Mouse (Mus musculus): Measurements from ENCODE around the gene Sox6.

Gene Sox6

DNA sequence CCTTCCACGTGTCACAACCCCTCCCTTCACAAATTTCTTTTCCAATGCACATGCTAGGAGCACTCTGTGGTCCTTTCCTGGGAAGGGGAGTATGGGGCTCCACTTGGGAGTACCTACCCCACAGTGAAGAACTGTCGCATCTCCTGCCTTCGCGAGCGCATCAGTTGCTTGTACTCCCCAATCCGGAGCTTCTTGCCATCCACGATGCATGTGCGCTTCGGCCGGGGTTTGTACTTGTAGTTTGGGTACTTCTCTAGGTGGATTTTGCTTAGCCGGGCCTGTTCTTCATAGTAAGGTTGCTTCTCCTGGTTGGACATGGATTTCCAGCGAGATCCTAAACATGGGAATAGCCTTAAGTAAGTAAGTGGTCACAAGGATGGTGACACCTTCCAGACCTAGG, 552.2 kb downstream of the Sox6 start:
- ATAC-seq (ENCODE audit: low TSS enrichment): no peak

DNA sequence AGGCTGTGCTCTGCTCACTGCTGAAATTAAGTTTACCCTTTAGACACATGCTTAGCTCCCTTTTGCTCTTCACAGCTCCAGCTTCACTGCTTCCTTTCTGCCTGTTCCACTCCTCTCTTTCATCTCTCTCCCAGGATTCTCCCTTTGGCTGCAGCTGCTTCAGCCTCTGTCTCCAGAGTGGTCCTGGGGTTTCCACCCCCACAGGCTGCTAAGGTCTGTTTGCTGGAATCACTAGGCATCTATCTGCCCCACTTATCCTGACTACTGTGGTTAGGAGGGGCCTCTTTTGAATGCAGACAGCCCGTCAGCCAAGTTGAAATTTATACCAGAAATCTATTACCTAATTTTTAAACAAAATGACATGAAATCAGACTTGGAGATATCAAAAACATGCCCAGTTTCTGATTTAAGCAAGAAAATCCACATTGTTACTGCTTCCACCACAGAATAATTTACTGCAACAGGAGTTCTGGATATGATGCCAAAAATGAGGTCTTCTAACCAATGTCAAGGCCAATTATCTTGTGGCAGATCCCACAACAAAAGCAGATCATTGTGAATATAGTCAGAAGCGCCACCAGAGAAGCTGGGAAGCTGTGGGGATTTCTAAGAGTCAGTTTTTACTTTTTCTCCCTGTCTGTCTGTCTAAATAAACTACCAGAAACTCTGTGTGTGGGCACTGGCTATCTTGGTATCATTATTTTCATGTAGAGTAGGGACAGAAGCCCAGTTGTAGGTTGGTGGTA, 552.8 kb downstream of the Sox6 start:
- ATAC-seq (ENCODE audit: low TSS enrichment): no peak

DNA sequence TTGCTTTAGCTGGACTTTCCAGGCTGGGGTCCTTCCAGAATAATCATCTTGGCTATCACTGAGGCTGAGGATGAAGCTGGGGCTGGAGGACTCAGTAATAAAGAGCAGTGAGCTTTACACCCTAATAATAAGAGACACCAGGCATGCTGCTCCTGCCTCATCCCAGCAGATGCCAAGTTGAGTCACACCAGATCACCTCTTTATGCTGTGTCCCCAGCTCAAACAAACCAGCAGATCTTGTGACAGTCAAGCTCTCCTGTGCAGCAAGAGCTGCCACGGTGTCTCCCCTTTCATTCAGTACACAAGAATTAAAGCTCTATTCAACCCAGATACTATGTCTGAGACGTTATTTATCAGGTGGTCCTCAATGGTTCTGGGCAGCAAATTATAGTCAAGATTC, 560.8 kb downstream of the Sox6 start:
- no peak for ATAC-seq (ENCODE audit: low TSS enrichment)

DNA sequence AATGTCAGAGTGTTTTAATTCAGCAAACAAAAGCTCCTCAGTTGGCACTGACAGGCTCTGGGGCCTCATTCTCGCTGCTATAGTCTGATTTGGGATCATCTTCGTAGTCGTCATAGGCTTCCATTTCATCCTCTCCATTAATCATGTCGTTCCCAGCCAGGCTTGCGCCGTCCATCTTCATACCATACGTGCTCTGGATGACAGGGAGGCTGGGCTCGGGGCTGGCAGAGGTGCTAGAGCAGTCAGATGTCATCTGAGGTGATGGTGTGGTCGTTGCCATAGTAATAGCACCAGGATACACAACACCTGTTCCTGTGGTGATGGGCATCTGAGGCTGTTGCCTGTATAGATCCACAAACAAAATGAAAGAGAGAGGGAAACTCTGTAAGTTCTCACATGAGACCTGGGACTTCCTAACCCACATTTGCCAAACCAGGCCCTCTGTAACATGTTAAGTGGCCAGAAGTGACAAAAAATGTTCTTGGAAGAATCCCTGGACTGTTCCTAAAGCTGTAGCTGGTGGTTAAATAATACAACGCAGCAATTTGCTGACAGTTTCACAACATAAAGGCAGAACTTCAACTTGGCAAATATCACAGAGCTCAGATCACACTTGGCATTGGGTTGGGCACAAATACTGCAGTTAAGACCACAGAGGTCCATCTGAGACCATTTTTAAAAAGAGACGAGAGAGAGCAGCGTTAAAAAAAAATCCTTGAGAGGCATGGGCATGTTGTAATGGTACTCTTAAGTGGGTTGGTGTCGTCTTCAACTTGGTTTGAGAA, 561.5 kb downstream of the Sox6 start:
- ATAC-seq (ENCODE audit: low TSS enrichment): no peak

DNA sequence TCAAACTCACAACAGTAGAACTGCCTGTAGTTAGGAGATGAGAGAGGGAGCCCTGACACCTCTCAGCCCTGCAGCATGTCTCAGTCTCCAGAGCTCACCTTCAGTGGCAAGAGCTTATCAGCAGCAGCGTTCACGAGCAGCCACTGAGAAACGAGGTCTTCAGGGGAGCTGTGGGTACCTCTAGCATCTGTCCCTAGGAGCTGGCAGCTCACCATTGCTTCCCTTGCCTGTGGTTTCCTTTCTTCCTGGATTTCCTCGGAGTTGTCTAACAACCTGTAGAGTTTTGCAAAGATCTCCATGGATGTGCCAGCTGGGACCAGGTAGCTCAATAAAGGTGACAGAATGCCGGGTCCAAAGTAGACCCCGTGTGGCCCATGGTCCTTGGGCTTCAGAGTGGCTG, 563.4 kb downstream of the Sox6 start:
- no peak for ATAC-seq (ENCODE audit: low TSS enrichment)

DNA sequence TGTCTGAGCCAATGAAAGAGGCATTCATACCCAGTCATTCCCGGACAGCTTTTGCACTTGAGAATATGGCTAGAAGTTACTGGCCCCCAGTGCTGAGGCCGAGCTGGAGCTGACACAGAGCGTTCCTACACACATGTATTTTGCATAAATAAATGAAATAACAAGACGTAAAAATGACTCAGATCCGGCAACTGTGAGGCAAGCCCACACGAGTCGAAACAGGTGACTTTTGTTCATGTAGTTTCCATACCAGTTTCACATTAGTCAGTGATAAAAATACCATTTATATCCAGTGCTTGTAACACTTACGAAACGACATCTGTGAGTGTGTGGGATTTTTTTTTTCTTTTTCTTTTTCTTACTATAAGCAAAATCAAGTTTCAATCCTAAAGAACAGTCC, 564.5 kb downstream of the Sox6 start:
- ATAC-seq (ENCODE audit: low TSS enrichment): peak; percentile 34

DNA sequence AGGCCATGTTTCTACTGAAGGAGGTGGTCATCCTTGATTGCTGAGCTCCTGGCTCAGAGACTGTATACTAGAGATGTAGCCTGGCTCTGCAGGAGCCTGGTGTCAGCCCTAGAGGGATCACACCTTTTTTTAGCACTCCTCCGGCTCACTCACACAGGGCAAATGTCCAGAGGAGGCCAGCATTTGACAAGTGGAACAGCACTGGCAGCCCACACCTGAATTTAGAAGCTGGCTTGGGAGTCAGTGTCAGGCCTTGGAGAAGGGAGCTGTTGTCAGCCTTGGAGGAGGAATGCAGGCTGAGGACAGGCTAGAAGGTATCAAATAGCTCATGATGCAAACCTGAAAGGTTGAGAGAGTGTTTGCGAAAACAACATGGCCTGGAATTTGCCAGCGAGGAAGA, 565.7 kb downstream of the Sox6 start:
- no peak for ATAC-seq (ENCODE audit: low TSS enrichment)

DNA sequence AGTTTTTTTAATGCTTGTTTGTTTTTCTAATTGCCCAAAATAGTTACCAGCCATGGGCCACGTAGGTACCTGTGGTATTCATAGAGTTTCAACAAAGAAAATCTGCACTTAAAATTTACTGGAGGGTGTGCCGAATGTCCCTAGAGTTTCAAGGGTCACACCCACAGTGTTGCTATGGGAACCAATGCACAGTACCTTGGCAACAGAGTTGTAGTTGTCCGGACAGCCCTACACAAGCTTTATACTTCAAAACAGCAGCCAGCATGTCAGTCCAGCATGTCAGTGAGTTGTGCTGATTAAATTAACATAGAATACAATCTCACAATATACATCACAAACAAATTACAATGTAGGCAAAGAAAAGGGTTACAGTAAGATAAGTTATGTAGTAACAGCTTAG, 567.1 kb downstream of the Sox6 start:
- ATAC-seq (ENCODE audit: low TSS enrichment): no peak

DNA sequence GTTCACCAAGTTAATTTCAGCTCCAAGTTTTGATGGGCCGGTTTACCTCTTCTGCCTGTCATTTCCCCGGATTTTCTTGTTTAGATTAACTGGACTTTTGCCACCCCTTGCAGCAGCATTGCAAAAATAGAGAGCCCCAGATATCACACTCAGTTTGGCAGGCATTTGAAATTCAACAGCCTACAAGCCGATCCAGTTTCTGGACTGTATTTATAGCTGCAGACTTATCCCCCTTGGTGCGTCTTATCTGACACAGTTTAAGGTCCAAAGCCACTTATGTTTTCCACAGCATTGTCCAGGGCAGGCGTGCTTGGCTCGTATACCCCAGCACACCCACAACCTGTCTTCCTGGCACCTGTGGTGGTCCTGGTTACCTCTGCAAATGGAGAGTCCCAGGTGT, 571.8 kb downstream of the Sox6 start:
- 0 out of 2 replicates have a peak, but pooled peaks have one; percentile 23 for ATAC-seq (ENCODE audit: low TSS enrichment)

DNA sequence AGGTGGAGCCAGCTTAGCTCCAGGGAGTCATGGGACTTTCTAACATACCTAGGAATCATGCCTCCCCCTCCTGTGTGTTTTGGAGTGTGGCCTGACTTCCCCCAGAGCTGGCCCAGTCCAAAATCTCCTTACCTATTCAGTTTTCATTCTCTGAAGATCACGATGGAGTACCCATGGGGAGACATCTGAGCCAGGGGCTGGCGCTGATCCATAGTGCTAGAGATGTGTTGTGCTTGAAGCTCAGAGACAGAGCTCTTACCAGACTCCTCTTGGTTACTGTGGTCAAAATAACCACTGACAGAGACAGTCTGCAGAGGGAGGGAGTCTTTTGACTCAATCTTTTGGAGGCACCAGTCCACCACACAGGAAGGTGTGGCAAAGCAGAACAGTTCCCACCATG, 575.2 kb downstream of the Sox6 start:
- no peak for ATAC-seq (ENCODE audit: low TSS enrichment)

DNA sequence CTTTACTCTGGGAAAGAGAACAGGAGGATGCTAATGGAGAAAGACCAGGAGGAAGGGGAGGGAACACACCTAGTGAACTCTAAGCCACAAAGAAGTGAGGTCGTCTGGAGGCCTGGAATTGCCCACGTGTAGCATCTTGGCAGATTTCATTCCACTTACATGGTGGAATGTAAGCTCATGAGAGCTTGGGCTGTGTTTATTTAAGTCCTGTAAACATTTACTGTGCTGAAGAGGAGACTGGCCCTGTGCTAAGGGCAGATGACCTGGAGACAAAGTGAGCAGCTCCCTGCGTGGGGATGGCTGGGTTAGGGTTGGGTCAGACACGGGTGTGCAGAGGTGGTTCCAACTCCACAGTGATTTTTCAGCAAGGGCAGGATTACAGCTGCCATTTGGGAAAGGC, 576.3 kb downstream of the Sox6 start:
- ATAC-seq (ENCODE audit: low TSS enrichment): no peak

DNA sequence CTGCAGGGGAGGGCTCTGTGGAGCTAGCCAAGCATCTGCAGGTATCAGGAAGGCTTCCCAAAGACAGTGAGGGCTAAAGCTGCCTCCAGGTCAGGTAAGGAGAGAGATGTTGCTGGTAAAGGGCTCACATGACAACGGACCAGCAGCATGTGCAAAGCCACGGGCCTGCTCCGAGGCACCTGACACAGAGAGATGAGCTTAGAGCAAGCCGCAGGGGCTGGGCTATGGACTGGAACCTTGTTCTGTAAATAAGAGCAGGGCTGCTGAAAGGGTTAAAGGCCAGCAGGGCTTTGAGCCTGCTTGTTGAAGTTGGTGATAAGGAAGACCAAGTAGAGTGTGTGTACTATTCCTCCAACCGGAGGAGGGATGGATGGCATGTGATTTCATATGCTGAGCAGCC, 583.6 kb downstream of the Sox6 start:
- no peak for ATAC-seq (ENCODE audit: low TSS enrichment)

DNA sequence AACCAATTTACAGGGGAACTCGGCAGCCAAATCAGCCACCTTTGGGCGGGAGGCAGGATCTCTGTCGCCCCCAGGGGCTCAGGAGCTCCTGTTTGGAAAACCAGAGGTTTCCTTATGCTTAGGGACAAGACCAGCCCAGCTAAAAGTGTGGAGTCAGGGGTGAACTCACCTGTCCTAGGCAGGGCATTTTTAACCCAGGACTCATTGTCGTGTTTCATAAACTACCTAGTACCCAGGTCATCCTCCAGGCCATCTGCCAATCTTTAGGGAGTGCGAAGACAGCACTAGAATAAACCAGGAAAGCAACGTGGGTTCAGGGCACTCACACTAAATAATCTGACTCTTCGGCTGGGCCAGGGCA, 584.9 kb downstream of the Sox6 start:
- ATAC-seq (ENCODE audit: low TSS enrichment): no peak

DNA sequence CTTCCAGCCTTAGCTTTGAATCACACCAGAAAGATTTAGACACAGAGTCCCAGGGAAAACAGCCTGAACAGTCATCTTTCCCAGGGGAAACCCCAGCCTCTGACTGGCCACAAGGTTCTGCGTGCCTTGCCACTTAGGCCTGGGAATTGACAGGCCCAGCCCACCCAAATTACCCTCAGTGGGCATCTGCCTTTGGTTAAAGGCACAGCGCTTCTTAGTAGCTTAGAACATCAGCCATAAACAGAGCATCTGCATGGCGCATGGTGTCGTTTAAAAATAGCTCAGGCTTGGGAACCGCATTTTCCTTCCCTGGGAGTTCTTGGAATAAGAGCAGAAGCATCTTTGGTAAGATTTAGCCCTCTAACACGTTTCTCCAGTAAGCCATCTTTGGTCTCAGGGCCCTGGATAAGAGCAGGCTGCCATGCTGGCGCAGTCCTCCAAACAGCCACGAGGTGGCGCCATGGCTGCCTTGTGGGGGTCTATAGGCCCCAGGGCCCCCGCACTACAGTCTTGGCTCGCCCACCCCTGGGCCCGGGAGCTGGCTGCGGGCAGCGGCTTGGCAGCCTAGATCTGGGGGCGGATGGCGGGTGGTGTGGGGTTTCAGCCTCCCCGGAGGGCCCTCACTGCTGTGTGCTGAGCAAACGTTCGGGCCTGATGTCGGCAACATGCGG, 585.4 kb downstream of the Sox6 start:
- peak; percentile 50; the same call in 1 of the 2 replicates for ATAC-seq (ENCODE audit: low TSS enrichment)

DNA sequence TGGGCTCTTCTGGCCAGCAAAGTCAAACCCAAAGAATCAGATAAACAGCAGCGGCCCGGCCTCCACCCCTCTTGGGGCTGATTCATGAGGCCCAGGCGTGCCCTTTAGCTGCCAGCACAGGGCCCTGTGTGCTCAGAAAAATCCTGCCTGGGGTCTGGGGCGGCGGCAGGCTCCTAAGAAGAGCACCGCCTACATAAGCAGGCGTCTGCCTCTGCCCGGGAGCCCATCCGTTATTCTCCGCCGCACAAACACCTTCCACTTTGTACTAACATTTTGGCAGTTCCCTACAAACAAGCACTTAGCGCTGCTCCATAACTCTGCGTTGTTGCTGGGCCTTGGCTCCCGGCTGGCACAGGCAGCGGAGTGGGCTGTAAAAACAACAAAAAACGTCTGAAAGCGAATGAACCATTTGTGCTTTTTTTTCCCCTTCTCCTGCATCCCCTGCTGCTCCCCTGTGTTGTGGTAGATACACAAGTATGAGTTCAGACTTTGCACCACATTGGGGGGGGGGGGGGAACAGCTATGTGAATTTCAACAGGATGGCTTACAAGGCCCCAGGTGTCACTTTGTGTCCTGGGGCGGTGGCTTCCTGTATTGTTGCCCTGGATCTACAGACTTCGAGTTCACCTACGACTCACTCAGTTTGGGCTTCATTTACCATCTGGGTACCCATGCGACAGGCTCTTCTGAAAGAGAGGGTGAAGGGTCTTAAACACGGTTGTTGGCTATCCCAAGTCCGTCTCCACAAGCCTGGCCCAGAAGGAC, 588.0 kb downstream of the Sox6 start:
- 0 out of 2 replicates have a peak, but pooled peaks have one; percentile 24 for ATAC-seq (ENCODE audit: low TSS enrichment)

DNA sequence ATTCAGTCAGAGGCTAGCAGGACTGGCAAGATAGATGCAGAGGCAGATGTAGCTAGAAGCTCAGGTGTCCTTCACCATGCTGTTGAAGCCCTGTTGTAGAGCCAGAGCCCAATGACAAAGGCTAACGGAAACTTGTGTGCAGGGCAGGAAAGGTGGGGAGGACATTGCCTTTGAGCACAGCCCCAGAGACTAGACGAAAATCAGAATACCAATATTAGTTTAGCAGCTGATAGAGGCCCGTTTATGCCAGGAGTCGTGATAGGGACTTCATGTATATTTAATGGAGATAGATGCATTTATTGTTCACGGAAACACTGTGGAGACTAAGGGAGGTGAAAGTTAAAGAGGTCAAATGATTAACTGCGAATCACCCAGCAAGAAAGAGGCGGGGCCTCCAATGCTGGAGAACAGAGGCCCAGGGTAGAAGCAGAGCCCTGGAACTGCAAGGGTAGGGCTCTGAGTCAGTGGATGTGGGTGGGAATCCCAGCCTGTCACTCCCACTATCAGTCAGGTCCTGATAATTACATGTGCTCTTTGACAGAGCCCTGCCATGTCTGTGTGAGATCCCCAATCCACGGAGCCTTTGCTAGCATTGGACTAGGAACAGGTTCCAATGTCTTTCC, 590.1 kb downstream of the Sox6 start:
- no peak for ATAC-seq (ENCODE audit: low TSS enrichment)

DNA sequence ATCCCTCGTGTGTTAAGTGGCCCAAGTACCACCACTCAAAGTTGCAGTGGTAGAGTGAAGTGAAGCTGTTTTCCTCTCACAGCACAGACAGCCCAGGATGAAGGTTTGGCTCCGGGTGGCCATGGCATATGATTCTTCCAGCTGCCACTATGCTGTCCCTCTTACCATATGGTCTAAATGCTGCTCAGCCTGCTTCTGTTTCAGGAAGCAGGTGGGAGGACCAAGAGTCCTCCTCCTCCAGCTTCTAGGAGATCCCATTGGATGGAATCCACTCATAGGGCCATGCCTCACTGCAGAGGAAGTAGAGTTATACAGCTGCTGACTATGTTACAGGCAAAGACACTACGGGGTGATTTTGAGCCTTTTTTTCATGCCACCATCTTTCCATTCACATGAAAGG, 591.5 kb downstream of the Sox6 start:
- ATAC-seq (ENCODE audit: low TSS enrichment): peak; percentile 97

DNA sequence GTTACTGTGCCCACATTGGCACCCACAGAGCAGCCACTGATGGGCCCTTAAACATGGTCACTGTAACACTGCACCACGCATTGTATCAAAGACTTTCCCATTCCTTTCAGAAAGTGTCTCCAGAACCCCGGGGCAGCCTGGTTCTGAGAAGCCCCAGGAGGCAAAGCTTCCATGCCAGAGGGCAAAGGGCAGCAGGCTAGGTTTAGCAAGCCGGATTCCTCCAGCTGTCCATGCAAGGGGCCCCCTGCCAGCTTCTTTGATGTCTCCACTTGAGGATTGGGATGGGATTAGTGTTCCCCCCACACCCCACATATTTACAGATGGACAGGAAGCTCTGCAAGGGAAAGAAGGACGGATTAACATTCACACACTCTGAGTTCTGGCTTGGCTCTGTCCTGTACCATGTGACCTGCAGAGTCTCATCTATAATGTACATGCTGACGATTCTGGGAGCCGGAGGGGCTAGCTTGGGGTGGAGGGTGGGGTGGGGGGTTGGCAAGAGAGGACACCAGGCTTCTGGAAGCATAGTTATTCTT, 592.0 kb downstream of the Sox6 start:
- no peak for ATAC-seq (ENCODE audit: low TSS enrichment)

DNA sequence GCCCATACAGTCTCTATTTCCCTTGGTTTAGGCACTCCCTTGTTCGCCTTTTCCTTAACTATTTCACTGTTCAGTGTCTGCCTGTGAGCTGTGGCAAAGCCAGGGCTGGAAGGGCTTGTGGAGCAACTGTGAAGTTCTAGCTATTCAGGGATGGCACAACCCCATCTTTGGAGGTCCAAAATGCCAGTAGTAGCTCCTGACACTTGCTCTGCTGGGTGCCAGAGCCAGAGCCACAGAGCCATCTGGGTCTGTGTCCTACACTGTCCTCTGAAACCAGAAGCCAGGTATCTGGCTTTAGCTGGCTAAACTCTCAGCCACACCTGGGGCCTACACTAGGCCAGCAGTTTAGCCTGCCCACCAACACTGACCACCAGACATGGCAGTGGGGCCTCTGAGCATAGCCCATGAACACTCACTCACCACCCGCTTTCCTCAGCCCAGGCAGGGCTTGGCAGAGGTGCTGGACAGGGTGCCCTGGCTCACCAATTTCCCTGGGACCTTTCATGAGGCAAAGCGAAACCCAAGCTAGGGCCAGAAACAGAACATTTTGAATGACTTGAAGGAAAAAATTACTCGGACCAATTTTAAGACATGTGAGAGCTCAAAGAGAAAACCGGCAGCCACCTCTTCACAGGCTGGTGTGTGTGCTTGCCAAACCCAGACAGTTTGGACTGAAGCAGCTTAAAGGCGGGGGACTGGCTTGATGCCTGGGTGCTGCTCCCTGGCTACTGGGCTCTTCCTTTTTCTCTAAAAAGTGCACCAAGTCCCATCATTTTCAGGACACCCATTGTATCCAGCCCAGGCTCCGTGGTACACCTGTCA, 612.2 kb downstream of the Sox6 start:
- peak; percentile 98 for ATAC-seq (ENCODE audit: low TSS enrichment)

DNA sequence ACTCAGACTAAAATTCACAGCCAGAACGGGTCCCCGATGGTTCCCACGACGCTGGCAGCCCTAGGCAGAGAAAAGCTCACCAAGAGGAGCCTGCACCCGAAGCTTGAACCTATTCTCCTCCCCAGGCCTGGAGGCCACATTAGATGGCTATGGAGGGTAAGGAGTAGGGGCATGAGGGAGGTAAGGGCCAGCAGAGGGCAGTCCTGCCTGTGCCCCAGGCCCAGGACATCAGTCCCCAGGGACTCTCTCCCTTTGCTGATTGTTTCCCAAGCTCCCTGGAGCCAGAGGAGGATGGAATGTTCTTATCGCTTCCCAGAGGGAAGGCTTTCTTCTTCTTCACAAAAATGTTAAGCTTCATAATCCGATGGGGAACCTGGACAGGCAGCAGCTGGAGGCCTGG, 615.8 kb downstream of the Sox6 start:
- no peak for ATAC-seq (ENCODE audit: low TSS enrichment)

All from frontal cortex, adult (tissue).